Mouse (Mus musculus) myocyte (in vitro differentiated cells): ENCODE data around the gene Hdac5.

Source experiments
- CEBPB ChIP-seq: IDR thresholded peaks from 2 replicates; pipeline ENCODE4 v1.6.1; 2011; ENCODE audit warnings: mild to moderate bottlenecking, moderate library complexity; ENCODE audit not compliant: poor library complexity, insufficient read depth, severe bottlenecking
- E2F4 ChIP-seq: IDR thresholded peaks from one replicate; pipeline ENCODE4 v1.6.1; 2011; ENCODE audit warnings: mild to moderate bottlenecking, control low read depth, moderate library complexity; ENCODE audit not compliant: insufficient read depth
- MAX ChIP-seq: IDR thresholded peaks from one replicate; pipeline ENCODE4 v1.6.1; 2011; ENCODE audit warnings: low read depth, mild to moderate bottlenecking, control low read depth
- MYOG ChIP-seq, 3 experiments: IDR thresholded peaks; one replicate each; pipeline ENCODE4 v1.6.1; 2011; ENCODE audit warnings: control low read depth in 2 of 3, low read depth in 2 of 3, mild to moderate bottlenecking in 2 of 3; ENCODE audit not compliant: insufficient read length in 2 of 3, control insufficient read depth in 1 of 3, insufficient read depth in 1 of 3
- POLR2A ChIP-seq: IDR thresholded peaks from one replicate; pipeline ENCODE4 v1.6.1; 2011; ENCODE audit warnings: low read depth, mild to moderate bottlenecking, control low read depth, moderate library complexity; ENCODE audit not compliant: insufficient read length
- POLR2AphosphoS2 ChIP-seq: IDR thresholded peaks from one replicate; pipeline ENCODE4 v1.6.1; 2011; ENCODE audit warnings: low read depth, control low read depth; ENCODE audit not compliant: insufficient read length
- REST ChIP-seq: IDR thresholded peaks from one replicate; pipeline ENCODE4 v1.6.1; 2011; ENCODE audit warnings: mild to moderate bottlenecking, control low read depth, moderate library complexity; ENCODE audit not compliant: insufficient read depth, insufficient read length
- TCF12 ChIP-seq: IDR thresholded peaks from one replicate; pipeline ENCODE4 v1.6.1; 2011; ENCODE audit warnings: mild to moderate bottlenecking, control low read depth; ENCODE audit not compliant: poor library complexity, insufficient read depth, severe bottlenecking
- TCF3 ChIP-seq: IDR thresholded peaks from one replicate; pipeline ENCODE4 v1.6.1; 2011; ENCODE audit warnings: low read depth, control low read depth; ENCODE audit not compliant: insufficient read length
- USF1 ChIP-seq: IDR thresholded peaks from one replicate; pipeline ENCODE4 v1.6.1; 2011; ENCODE audit warnings: low read depth, mild to moderate bottlenecking, control low read depth, moderate library complexity

- TF ChIP-seq TCF12, result no peak
- no peak for TF ChIP-seq MAX
- TF ChIP-seq POLR2A, result no peak
- TF ChIP-seq USF1, result no peak
- no peak for TF ChIP-seq E2F4
- no peak for TF ChIP-seq POLR2AphosphoS2
- TF ChIP-seq MYOG (IDR thresholded peaks at IDR 0.05; ENCODE audit: control insufficient read depth in 1 of 3, insufficient read depth in 1 of 3, insufficient read length in 2 of 3, low read depth in 2 of 3), result no peak
- no peak for TF ChIP-seq REST
- TF ChIP-seq TCF3, result no peak
- TF ChIP-seq CEBPB, result no peak
These were observed 33.2 kb upstream of the Hdac5 start for GRCm38 (mm10) chr11:102263211-102263610.
